Mouse (Mus musculus) MEL (cell line): ENCODE measurements at regions not wholly inside any gene's neighbourhood (a gene's known extent, or its start where the extent isn't known, plus 50 kb on each side); places are given as distances from the start of the nearest gene placed in this dataset.

Experiments
- DNase-seq: peaks from one replicate; pipeline ENCODE4 v3.0.0; 2011; ENCODE audit warnings: low read depth, low spot score
- H3K27ac ChIP-seq: 2 replicates; pipeline ENCODE4 v1.5.1; 2012; ENCODE audit warnings: low read depth, mild to moderate bottlenecking, control low read depth, low read length, moderate library complexity; ENCODE audit not compliant: control insufficient read depth
- H3K27me3 ChIP-seq, 2 experiments: fragments of 150-350 bp in 1 of 2; sonication (generic) in 1 of 2; 2 replicates each; pipeline ENCODE4 v1.6.1; 2012; ENCODE audit warnings: low read length in 2 of 2, mild to moderate bottlenecking in 2 of 2, improper control_type of control experiment in 1 of 2, moderate library complexity in 1 of 2; ENCODE audit not compliant: insufficient read depth in 2 of 2, control insufficient read depth in 1 of 2
- H3K36me3 ChIP-seq, 2 experiments: 2 replicates each; pipeline ENCODE4 v1.6.1; 2012 to 2014; ENCODE audit warnings: low read length in 2 of 2, improper control_type of control experiment in 1 of 2, inconsistent platforms in 1 of 2, mild to moderate bottlenecking in 1 of 2; ENCODE audit not compliant: insufficient read depth in 2 of 2, control insufficient read depth in 1 of 2
- H3K4me1 ChIP-seq, 2 experiments: fragments of 150-350 bp in 1 of 2; sonication (generic) in 1 of 2; 2 replicates each; pipeline ENCODE4 v1.6.1; 2012; ENCODE audit warnings: low read length in 2 of 2, improper control_type of control experiment in 1 of 2, mild to moderate bottlenecking in 1 of 2; ENCODE audit not compliant: insufficient read depth in 2 of 2, control insufficient read depth in 1 of 2
- H3K4me3 ChIP-seq, 2 experiments: fragments of 150-350 bp in 1 of 2; sonication (generic) in 1 of 2; 2 replicates each; pipeline ENCODE4 v1.5.1; 2012; ENCODE audit warnings: low read depth in 2 of 2, low read length in 2 of 2, mild to moderate bottlenecking in 2 of 2, moderate library complexity in 2 of 2, control low read depth in 1 of 2, improper control_type of control experiment in 1 of 2; ENCODE audit not compliant: control insufficient read depth in 1 of 2, insufficient read depth in 1 of 2
- H3K79me2 ChIP-seq: 2 replicates; pipeline ENCODE4 v1.6.1; 2012; ENCODE audit warnings: mild to moderate bottlenecking, low read length, moderate library complexity; ENCODE audit not compliant: control insufficient read depth, poor library complexity, insufficient read depth
- H3K9ac ChIP-seq: 2 replicates; pipeline ENCODE4 v1.6.1; 2012; ENCODE audit warnings: low read depth, mild to moderate bottlenecking, control low read depth, low read length, moderate library complexity; ENCODE audit not compliant: control insufficient read depth, poor library complexity, severe bottlenecking
- H3K9me3 ChIP-seq: fragments of 150-350 bp; sonication (generic); replicated peaks from 2 replicates; pipeline ENCODE4 v1.6.1; 2012; ENCODE audit warnings: mild to moderate bottlenecking, low read length, improper control_type of control experiment, moderate library complexity; ENCODE audit not compliant: insufficient read depth
- CHD1 ChIP-seq: IDR thresholded peaks from 2 replicates; pipeline ENCODE4 v1.6.1; 2012; ENCODE audit warnings: low read depth, mild to moderate bottlenecking, inconsistent platforms, low read length, improper control_type of control experiment
- CHD2 ChIP-seq: IDR thresholded peaks from 2 replicates; pipeline ENCODE4 v1.6.1; 2011; ENCODE audit warnings: low read length, improper control_type of control experiment
- CTCF ChIP-seq, 3 experiments: IDR thresholded peaks in 2 of 3; conservative IDR thresholded peaks in 1 of 3; 2 replicates each; pipeline ENCODE4 v1.5.1; 2011 to 2012; ENCODE audit warnings: low read length in 3 of 3, low read depth in 2 of 3, mild to moderate bottlenecking in 2 of 3, improper control_type of control experiment in 1 of 3, inconsistent platforms in 1 of 3, mixed read lengths in 1 of 3, moderate library complexity in 1 of 3; ENCODE audit not compliant: control insufficient read depth in 1 of 3, insufficient read depth in 1 of 3, poor library complexity in 1 of 3, severe bottlenecking in 1 of 3
- ELF1 ChIP-seq: IDR thresholded peaks from 2 replicates; pipeline ENCODE4 v1.6.1; 2014; ENCODE audit warnings: low read depth, mild to moderate bottlenecking, inconsistent platforms, low read length, improper control_type of control experiment, moderate library complexity
- EP300 ChIP-seq, 2 experiments: IDR thresholded peaks; 2 replicates each; pipeline ENCODE4 v1.6.1; 2011; ENCODE audit warnings: improper control_type of control experiment in 2 of 2, low read length in 2 of 2, low read depth in 1 of 2, mild to moderate bottlenecking in 1 of 2
- GATA1 ChIP-seq: IDR thresholded peaks from 2 replicates; pipeline ENCODE4 v1.6.1; 2011; ENCODE audit warnings: low read depth, low read length, improper control_type of control experiment
- HCFC1 ChIP-seq: IDR thresholded peaks from 2 replicates; pipeline ENCODE4 v1.6.1; 2012; ENCODE audit warnings: low read depth, mild to moderate bottlenecking, inconsistent platforms, low read length, improper control_type of control experiment, moderate library complexity
- KAT2A ChIP-seq: conservative IDR thresholded peaks from 2 replicates; pipeline ENCODE4 v1.6.1; 2012; ENCODE audit warnings: low read depth, low read length, improper control_type of control experiment, inconsistent platforms
- MAZ ChIP-seq: IDR thresholded peaks from 2 replicates; pipeline ENCODE4 v1.6.1; 2012; ENCODE audit warnings: low read depth, mild to moderate bottlenecking, inconsistent platforms, low read length, improper control_type of control experiment
- MEF2A ChIP-seq: IDR thresholded peaks from 2 replicates; pipeline ENCODE4 v1.6.1; 2014; ENCODE audit warnings: low read depth, mild to moderate bottlenecking, inconsistent platforms, low read length, improper control_type of control experiment; ENCODE audit not compliant: poor library complexity, insufficient replicate concordance, severe bottlenecking; ENCODE audit errors: extremely low read depth
- MYB ChIP-seq: IDR thresholded peaks from 2 replicates; pipeline ENCODE4 v1.6.1; 2011; ENCODE audit warnings: mild to moderate bottlenecking, low read depth, low read length, improper control_type of control experiment
- NRF1 ChIP-seq: IDR thresholded peaks from 2 replicates; pipeline ENCODE4 v1.6.1; 2014; ENCODE audit warnings: low read depth, mild to moderate bottlenecking, inconsistent platforms, low read length, improper control_type of control experiment, moderate library complexity; ENCODE audit not compliant: poor library complexity, insufficient read depth, severe bottlenecking
- POLR2A ChIP-seq, 2 experiments: IDR thresholded peaks; 2 replicates each; pipeline ENCODE4 v1.6.1; 2011 to 2012; ENCODE audit warnings: low read length in 2 of 2, mild to moderate bottlenecking in 2 of 2, control low read depth in 1 of 2, improper control_type of control experiment in 1 of 2, low read depth in 1 of 2, moderate library complexity in 1 of 2; ENCODE audit not compliant: control insufficient read depth in 1 of 2, insufficient read depth in 1 of 2, poor library complexity in 1 of 2
- POLR2AphosphoS2 ChIP-seq: IDR thresholded peaks from 2 replicates; pipeline ENCODE4 v1.6.1; 2011; ENCODE audit warnings: low read length, improper control_type of control experiment
- POLR2AphosphoS5 ChIP-seq: IDR thresholded peaks from 2 replicates; pipeline ENCODE4 v1.6.1; 2012; ENCODE audit warnings: low read depth, borderline replicate concordance, mild to moderate bottlenecking, inconsistent platforms, low read length, moderate library complexity, mixed read lengths
- RAD21 ChIP-seq: IDR thresholded peaks from 2 replicates; pipeline ENCODE4 v1.6.1; 2011; ENCODE audit warnings: mild to moderate bottlenecking, low read depth, low read length, improper control_type of control experiment
- SIN3A ChIP-seq: IDR thresholded peaks from 2 replicates; pipeline ENCODE4 v1.6.1; 2012; ENCODE audit warnings: low read length, improper control_type of control experiment, inconsistent platforms
- SMC3 ChIP-seq: IDR thresholded peaks from 2 replicates; pipeline ENCODE4 v1.6.1; 2011; ENCODE audit warnings: low read depth, low read length, improper control_type of control experiment
- TAL1 ChIP-seq: IDR thresholded peaks from 2 replicates; pipeline ENCODE4 v1.6.1; 2012; ENCODE audit warnings: mild to moderate bottlenecking, inconsistent platforms, low read length, moderate library complexity, mixed read lengths
- TCF12 ChIP-seq: IDR thresholded peaks from 2 replicates; pipeline ENCODE4 v1.6.1; 2014; ENCODE audit warnings: low read depth, mild to moderate bottlenecking, inconsistent platforms, low read length, improper control_type of control experiment, moderate library complexity
- UBTF ChIP-seq: IDR thresholded peaks from 2 replicates; pipeline ENCODE4 v1.6.1; 2012; ENCODE audit warnings: low read depth, mild to moderate bottlenecking, inconsistent platforms, low read length, improper control_type of control experiment, moderate library complexity, borderline replicate concordance; ENCODE audit not compliant: insufficient read depth
- USF1 ChIP-seq: IDR thresholded peaks from 2 replicates; pipeline ENCODE4 v1.6.1; 2014; ENCODE audit warnings: low read depth, mild to moderate bottlenecking, inconsistent platforms, low read length, improper control_type of control experiment, moderate library complexity
- ZNF384 ChIP-seq: IDR thresholded peaks from 2 replicates; pipeline ENCODE4 v1.6.1; 2012; ENCODE audit warnings: low read depth, mild to moderate bottlenecking, inconsistent platforms, low read length, improper control_type of control experiment

GRCm38 (mm10) chr12:94574981-94575380, 1117.0 kb upstream of the Flrt2 start:
- no peak overlapping the region for H3K4me3 ChIP-seq
- H3K27ac ChIP-seq: no peak overlapping the region
- H3K9ac ChIP-seq: no peak overlapping the region
- H3K9me3 ChIP-seq: no peaks in the 10 kb centered on the region
- no peak for DNase-seq
- H3K27me3 ChIP-seq: no peaks in the 10 kb centered on the region
- H3K79me2 ChIP-seq: no peaks in the 10 kb centered on the region
- TF ChIP-seq ELF1 (no peak), SIN3A (no peak), POLR2AphosphoS2 (no peak), GATA1 (no peak), CHD1 (no peak), USF1 (no peak), MAZ (no peak), POLR2AphosphoS5 (no peak), CTCF (IDR thresholded peaks at IDR 0.05 in 2 of 3, conservative IDR thresholded peaks at IDR 0.05 in 1 of 3; ENCODE audit: control insufficient read depth in 1 of 3, insufficient read depth in 1 of 3, low read depth in 2 of 3, low read length in 3 of 3, poor library complexity in 1 of 3, severe bottlenecking in 1 of 3) (no peak), HCFC1 (no peak), RAD21 (no peak), KAT2A (no peak)
- H3K36me3 ChIP-seq: no peaks in the 10 kb centered on the region
- no peaks in the 10 kb centered on the region for H3K4me1 ChIP-seq

GRCm38 (mm10) chr12:94580345-94580744, 1111.7 kb upstream of the Flrt2 start:
- no peak for DNase-seq
- no peak overlapping the region for H3K4me3 ChIP-seq
- TF ChIP-seq UBTF: no peak
- TF ChIP-seq POLR2A (IDR thresholded peaks at IDR 0.05; ENCODE audit: control insufficient read depth in 1 of 2, insufficient read depth in 1 of 2, low read depth in 1 of 2, low read length in 2 of 2, poor library complexity in 1 of 2): no peak
- no peak for TF ChIP-seq TAL1
- TF ChIP-seq HCFC1: no peak
- no peaks in the 10 kb centered on the region for H3K9me3 ChIP-seq
- no peak overlapping the region for H3K9ac ChIP-seq
- H3K79me2 ChIP-seq: no peaks in the 10 kb centered on the region
- no peak overlapping the region for H3K27ac ChIP-seq
- H3K36me3 ChIP-seq: no peaks in the 10 kb centered on the region
- H3K27me3 ChIP-seq: no peaks in the 10 kb centered on the region
- H3K4me1 ChIP-seq: no peaks in the 10 kb centered on the region

GRCm38 (mm10) chr12:94584309-94584708, 1107.7 kb upstream of the Flrt2 start:
- Histone ChIP-seq H3K9me3 (no peaks in the 10 kb centered on the region), H3K9ac (no peak overlapping the region), H3K79me2 (no peaks in the 10 kb centered on the region), H3K4me3 (no peak overlapping the region), H3K27ac (no peak overlapping the region), H3K36me3 (no peaks in the 10 kb centered on the region), H3K27me3 (no peaks in the 10 kb centered on the region), H3K4me1 (no peaks in the 10 kb centered on the region)
- DNase-seq: no peak
- TF ChIP-seq MEF2A (no peak), SMC3 (no peak), CHD2 (no peak), NRF1 (no peak), MYB (no peak), USF1 (no peak), POLR2AphosphoS5 (no peak), ZNF384 (no peak), TCF12 (no peak), SIN3A (no peak), RAD21 (no peak), MAZ (no peak), UBTF (no peak), TAL1 (no peak), EP300 (IDR thresholded peaks at IDR 0.05; ENCODE audit: low read depth in 1 of 2, low read length in 2 of 2) (no peak)
